Mouse (Mus musculus) midbrain, embryonic 11.5 days (tissue): ENCODE results near the gene Kdm1a. TPM values are rescaled to one million over a fixed set of nuclear protein-coding genes. Genes with fewer than 3 reads are reported as not detected.

Experiments used
- microRNA-seq: library from miRNA; unstranded; fragments of <30 nt; microRNA quantifications from one replicate; pipeline ENCODE4, GENCODE M21; 2017
- polyA plus RNA-seq: library from polyadenylated mRNA; unstranded; fragments of >200 nt; fragmentation: Nextera tagmentation; extraction: Ambion mirVana; gene quantifications from 2 replicates; pipeline ENCODE4 v1.2.1, GENCODE M21; 2014

Kdm1a gene
- polyA plus RNA-seq, 1 experiment from 2014 or later: 89.6 TPM

Small RNA genes within 50 kb of the gene (microRNA-seq; reads per million reads assigned to microRNA genes)
- gene Gm22180: not detected

Other genes with a start within 250 kb of the Kdm1a start
- 0.34 and 0.69 TPM in 2 replicates for gene Htr1d, start 179.2 kb downstream of the Kdm1a start, polyA plus RNA-seq
- gene 6030445D17Rik, start 140.5 kb downstream of the Kdm1a start, polyA plus RNA-seq: 0.15 and 0.46 TPM in 2 replicates
- gene Luzp1, start 133.0 kb downstream of the Kdm1a start, polyA plus RNA-seq: 94.2 and 99.5 TPM in 2 replicates
- gene Tex46, start 7.7 kb upstream of the Kdm1a start, polyA plus RNA-seq: not detected in 2 replicates
- 0.06 TPM in 1 of 2 replicates, not detected in the other for gene Lactbl1, start 19.9 kb upstream of the Kdm1a start, polyA plus RNA-seq
- gene Ephb2, start 233.3 kb upstream of the Kdm1a start, polyA plus RNA-seq: 28.8 and 33.7 TPM in 2 replicates